10 mouse cellular contexts compared by ENCODE assay signal in genomic region chr1:93175849-93176248, GRCm38 (mm10). TPM values are rescaled to one million over a fixed set of nuclear protein-coding genes. Genes with fewer than 3 reads are reported as not detected.
A peak's percentile ranks its signal among the peaks of the same experiment; 100 is the strongest.
DNase-seq lines count a peak whose midpoint lies in the region; ATAC-seq lines count a peak whose summit lies in the region.
"Had no signal": no experiment of that assay in that cellular context is flagged by ENCODE, and none has a peak within 500 bp of the region (broad histone marks: within the 10 kb centered on the region; RNA-seq: fewer than 3 reads in every experiment).

No protein-coding gene starts in this region.

- H3K4me1 ChIP-seq in lung, embryonic 15.5 days = peaks cover 34% of the 10 kb centered on the region
- peaks cover 13% of the 10 kb centered on the region for H3K4me1 ChIP-seq in forebrain, embryonic 16.5 days (replicated peaks; ENCODE audit: control insufficient read depth, insufficient read depth, low read length)
- H3K4me1 ChIP-seq in midbrain, embryonic 10.5 days = peaks cover 25% of the 10 kb centered on the region

- peak overlapping the region; percentile 96 for H3K27ac ChIP-seq in lung, embryonic 15.5 days
- H3K27ac ChIP-seq in forebrain, embryonic 16.5 days (ENCODE audit: low read length) = no peak overlapping the region
- H3K27ac ChIP-seq in midbrain, embryonic 10.5 days (replicated peaks) = peak overlapping the region; percentile 87
- H3K27ac ChIP-seq: macrophage had no signal

- H3K4me3 ChIP-seq in lung, embryonic 15.5 days = no peak overlapping the region; the same call in 1 of the 2 replicates
- no peak overlapping the region for H3K4me3 ChIP-seq in forebrain, embryonic 16.5 days (replicated peaks; ENCODE audit: low read length)
- H3K4me3 ChIP-seq in midbrain, embryonic 10.5 days = peak overlapping the region; percentile 62
- H3K4me3 ChIP-seq: erythroblast, embryonic 14.5 days had no signal

- no peaks in the 10 kb centered on the region for H3K9me3 ChIP-seq in lung, embryonic 15.5 days
- no peaks in the 10 kb centered on the region for H3K9me3 ChIP-seq in forebrain, embryonic 16.5 days (ENCODE audit: control insufficient read depth, low read length)
- no peaks in the 10 kb centered on the region for H3K9me3 ChIP-seq in midbrain, embryonic 10.5 days (replicated peaks)

- WGBS in lung, embryonic 15.5 days = 14% methylated on average over 6 of the region's 6 CpGs
- WGBS in forebrain, embryonic 16.5 days = 27% methylated on average over 6 of the region's 6 CpGs
- 20% methylated on average over 6 of the region's 6 CpGs for WGBS in midbrain, embryonic 10.5 days

- peak overlapping the region; percentile 69 for H3K4me2 ChIP-seq in lung, embryonic 15.5 days
- peak overlapping the region; percentile 90; the same call in 1 of the 2 replicates for H3K4me2 ChIP-seq in forebrain, embryonic 16.5 days (ENCODE audit: low read length)

- ATAC-seq in lung, embryonic 15.5 days (ENCODE audit: borderline replicate concordance, extremely low read depth, low FRiP score, low TSS enrichment) = peak; percentile 16
- no peak for ATAC-seq in forebrain, embryonic 16.5 days
- ATAC-seq in megakaryocyte-erythroid progenitor cell, adult 5-6 weeks (replicated peaks; ENCODE audit: low FRiP score, low TSS enrichment, poor library complexity, severe bottlenecking) = no peak

- peaks cover 9% of the 10 kb centered on the region for H3K27me3 ChIP-seq in lung, embryonic 15.5 days
- H3K27me3 ChIP-seq in forebrain, embryonic 16.5 days (replicated peaks; ENCODE audit: control insufficient read depth, insufficient read depth, low read length) = no peaks in the 10 kb centered on the region
- H3K27me3 ChIP-seq in midbrain, embryonic 10.5 days (ENCODE audit: low read depth, poor library complexity, severe bottlenecking) = peaks cover 37% of the 10 kb centered on the region

- DNase-seq in lung, postnatal 25 days (ENCODE audit: low spot score) = no peak
- DNase-seq in midbrain, embryonic 10.5 days (ENCODE audit: low spot score) = peak; percentile 18
- no peak for DNase-seq in right cerebral cortex, adult 2 months (ENCODE audit: low spot score in 2 of 2)
- DNase-seq in spleen, postnatal 14 days (ENCODE audit: low spot score in 2 of 2) = no peak

- no peaks in the 10 kb centered on the region for H3K36me3 ChIP-seq in lung, embryonic 15.5 days
- no peaks in the 10 kb centered on the region for H3K36me3 ChIP-seq in forebrain, embryonic 16.5 days (ENCODE audit: control insufficient read depth, insufficient read depth)
- no peaks in the 10 kb centered on the region for H3K36me3 ChIP-seq in midbrain, embryonic 10.5 days

- no peak overlapping the region for H3K9ac ChIP-seq in lung, embryonic 15.5 days
- no peak overlapping the region for H3K9ac ChIP-seq in forebrain, embryonic 16.5 days (replicated peaks; ENCODE audit: low read depth, low read length)

RNA-seq across cellular contexts. Expression of gene Crocc2, which starts 7.3 kb away (rescaled TPM):
- 3.2 and 3.7 TPM in 2 replicates for polyA plus RNA-seq in lung, embryonic 15.5 days (2015; fragmentation: Nextera tagmentation; extraction: Ambion mirVana)
- 0.30 and 0.31 TPM in 2 replicates for polyA plus RNA-seq in forebrain, embryonic 16.5 days (2015; fragmentation: Nextera tagmentation; extraction: Ambion mirVana)
- 0.02 and 0.07 TPM in 2 replicates for polyA plus RNA-seq in midbrain, embryonic 10.5 days (2016; fragmentation: Nextera tagmentation; extraction: Ambion mirVana)
- total RNA-seq in megakaryocyte-erythroid progenitor cell, adult 5-6 weeks (2014; fragmentation: Nextera tagmentation) = not detected in 2 replicates
- not detected in 2 replicates for total RNA-seq in megakaryocyte-erythroid progenitor cell, adult 5-6 weeks (2017)
- total RNA-seq: MEL had no signal
- polyA plus RNA-seq: erythroblast, embryonic 14.5 days; macrophage had no signal

RNA-seq across cellular contexts. Expression of gene 2310007B03Rik, which starts 15.1 kb away (rescaled TPM):
- polyA plus RNA-seq in lung, embryonic 15.5 days (2015; fragmentation: Nextera tagmentation; extraction: Ambion mirVana) = 14.1 and 16.7 TPM in 2 replicates
- 0.17 and 0.19 TPM in 2 replicates for polyA plus RNA-seq in forebrain, embryonic 16.5 days (2015; fragmentation: Nextera tagmentation; extraction: Ambion mirVana)
- polyA plus RNA-seq in midbrain, embryonic 10.5 days (2016; fragmentation: Nextera tagmentation; extraction: Ambion mirVana) = 0.47 and 0.62 TPM in 2 replicates
- not detected in 2 replicates for total RNA-seq in megakaryocyte-erythroid progenitor cell, adult 5-6 weeks (2014; fragmentation: Nextera tagmentation)
- total RNA-seq in megakaryocyte-erythroid progenitor cell, adult 5-6 weeks (2017) = not detected in 2 replicates
- total RNA-seq: MEL had no signal
- polyA plus RNA-seq: erythroblast, embryonic 14.5 days; macrophage had no signal

RNA-seq across cellular contexts. Expression of gene Agxt, which starts 40.8 kb away (rescaled TPM):
- polyA plus RNA-seq in lung, embryonic 15.5 days (2015; fragmentation: Nextera tagmentation; extraction: Ambion mirVana) = not detected in 2 replicates
- not detected in 2 replicates for polyA plus RNA-seq in forebrain, embryonic 16.5 days (2015; fragmentation: Nextera tagmentation; extraction: Ambion mirVana)
- not detected in 2 replicates for polyA plus RNA-seq in midbrain, embryonic 10.5 days (2016; fragmentation: Nextera tagmentation; extraction: Ambion mirVana)
- not detected in 2 replicates for total RNA-seq in megakaryocyte-erythroid progenitor cell, adult 5-6 weeks (2014; fragmentation: Nextera tagmentation)
- total RNA-seq in megakaryocyte-erythroid progenitor cell, adult 5-6 weeks (2017) = not detected in 2 replicates
- total RNA-seq: MEL had no signal
- polyA plus RNA-seq: macrophage had no signal

RNA-seq across cellular contexts. Expression of gene Sned1, which starts 59.8 kb away (rescaled TPM):
- polyA plus RNA-seq in lung, embryonic 15.5 days (2015; fragmentation: Nextera tagmentation; extraction: Ambion mirVana) = 19.6 and 23.2 TPM in 2 replicates
- 4.2 and 5.5 TPM in 2 replicates for polyA plus RNA-seq in forebrain, embryonic 16.5 days (2015; fragmentation: Nextera tagmentation; extraction: Ambion mirVana)
- polyA plus RNA-seq in midbrain, embryonic 10.5 days (2016; fragmentation: Nextera tagmentation; extraction: Ambion mirVana) = 1.2 and 3.1 TPM in 2 replicates
- 0.27 TPM in 1 of 2 replicates, not detected in the other for total RNA-seq in megakaryocyte-erythroid progenitor cell, adult 5-6 weeks (2014; fragmentation: Nextera tagmentation)
- not detected in 2 replicates for total RNA-seq in megakaryocyte-erythroid progenitor cell, adult 5-6 weeks (2017)
- polyA plus RNA-seq: erythroblast, embryonic 14.5 days had no signal
